Mouse (Mus musculus) MEL (cell line): ENCODE data around the gene Prrx2. TPM values are rescaled to one million over a fixed set of nuclear protein-coding genes. Genes with fewer than 3 reads are reported as not detected.

Source experiments
- DNase-seq: peaks from one replicate; pipeline ENCODE4 v3.0.0; 2011; ENCODE audit warnings: low read depth, low spot score
- H3K27ac ChIP-seq: 2 replicates; pipeline ENCODE4 v1.5.1; 2012; ENCODE audit warnings: low read depth, mild to moderate bottlenecking, control low read depth, low read length, moderate library complexity; ENCODE audit not compliant: control insufficient read depth
- H3K27me3 ChIP-seq, 2 experiments: fragments of 150-350 bp in 1 of 2; sonication (generic) in 1 of 2; 2 replicates each; pipeline ENCODE4 v1.6.1; 2012; ENCODE audit warnings: low read length in 2 of 2, mild to moderate bottlenecking in 2 of 2, improper control_type of control experiment in 1 of 2, moderate library complexity in 1 of 2; ENCODE audit not compliant: insufficient read depth in 2 of 2, control insufficient read depth in 1 of 2
- H3K36me3 ChIP-seq, 2 experiments: 2 replicates each; pipeline ENCODE4 v1.6.1; 2012 to 2014; ENCODE audit warnings: low read length in 2 of 2, improper control_type of control experiment in 1 of 2, inconsistent platforms in 1 of 2, mild to moderate bottlenecking in 1 of 2; ENCODE audit not compliant: insufficient read depth in 2 of 2, control insufficient read depth in 1 of 2
- H3K4me1 ChIP-seq, 2 experiments: fragments of 150-350 bp in 1 of 2; sonication (generic) in 1 of 2; 2 replicates each; pipeline ENCODE4 v1.6.1; 2012; ENCODE audit warnings: low read length in 2 of 2, improper control_type of control experiment in 1 of 2, mild to moderate bottlenecking in 1 of 2; ENCODE audit not compliant: insufficient read depth in 2 of 2, control insufficient read depth in 1 of 2
- H3K4me3 ChIP-seq, 2 experiments: fragments of 150-350 bp in 1 of 2; sonication (generic) in 1 of 2; 2 replicates each; pipeline ENCODE4 v1.5.1; 2012; ENCODE audit warnings: low read depth in 2 of 2, low read length in 2 of 2, mild to moderate bottlenecking in 2 of 2, moderate library complexity in 2 of 2, control low read depth in 1 of 2, improper control_type of control experiment in 1 of 2; ENCODE audit not compliant: control insufficient read depth in 1 of 2, insufficient read depth in 1 of 2
- H3K79me2 ChIP-seq: 2 replicates; pipeline ENCODE4 v1.6.1; 2012; ENCODE audit warnings: mild to moderate bottlenecking, low read length, moderate library complexity; ENCODE audit not compliant: control insufficient read depth, poor library complexity, insufficient read depth
- H3K9ac ChIP-seq: 2 replicates; pipeline ENCODE4 v1.6.1; 2012; ENCODE audit warnings: low read depth, mild to moderate bottlenecking, control low read depth, low read length, moderate library complexity; ENCODE audit not compliant: control insufficient read depth, poor library complexity, severe bottlenecking
- H3K9me3 ChIP-seq: fragments of 150-350 bp; sonication (generic); replicated peaks from 2 replicates; pipeline ENCODE4 v1.6.1; 2012; ENCODE audit warnings: mild to moderate bottlenecking, low read length, improper control_type of control experiment, moderate library complexity; ENCODE audit not compliant: insufficient read depth
- BHLHE40 ChIP-seq: IDR thresholded peaks from 2 replicates; pipeline ENCODE4 v1.6.1; 2012; ENCODE audit warnings: low read depth, mild to moderate bottlenecking, inconsistent platforms, low read length, improper control_type of control experiment, borderline replicate concordance
- CHD2 ChIP-seq: IDR thresholded peaks from 2 replicates; pipeline ENCODE4 v1.6.1; 2011; ENCODE audit warnings: low read length, improper control_type of control experiment
- CTCF ChIP-seq, 3 experiments: IDR thresholded peaks in 2 of 3; conservative IDR thresholded peaks in 1 of 3; 2 replicates each; pipeline ENCODE4 v1.5.1; 2011 to 2012; ENCODE audit warnings: low read length in 3 of 3, low read depth in 2 of 3, mild to moderate bottlenecking in 2 of 3, improper control_type of control experiment in 1 of 3, inconsistent platforms in 1 of 3, mixed read lengths in 1 of 3, moderate library complexity in 1 of 3; ENCODE audit not compliant: control insufficient read depth in 1 of 3, insufficient read depth in 1 of 3, poor library complexity in 1 of 3, severe bottlenecking in 1 of 3
- E2F4 ChIP-seq: IDR thresholded peaks from 2 replicates; pipeline ENCODE4 v1.6.1; 2011; ENCODE audit warnings: low read depth, low read length, improper control_type of control experiment, borderline replicate concordance
- ETS1 ChIP-seq: IDR thresholded peaks from 2 replicates; pipeline ENCODE4 v1.6.1; 2012; ENCODE audit warnings: low read depth, mild to moderate bottlenecking, inconsistent platforms, low read length, improper control_type of control experiment, moderate library complexity
- MAX ChIP-seq: IDR thresholded peaks from 2 replicates; pipeline ENCODE4 v1.6.1; 2011; ENCODE audit warnings: low read length, improper control_type of control experiment
- MEF2A ChIP-seq: IDR thresholded peaks from 2 replicates; pipeline ENCODE4 v1.6.1; 2014; ENCODE audit warnings: low read depth, mild to moderate bottlenecking, inconsistent platforms, low read length, improper control_type of control experiment; ENCODE audit not compliant: poor library complexity, insufficient replicate concordance, severe bottlenecking; ENCODE audit errors: extremely low read depth
- MYC ChIP-seq: IDR thresholded peaks from 2 replicates; pipeline ENCODE4 v1.6.1; 2011; ENCODE audit warnings: low read depth, mild to moderate bottlenecking, low read length, improper control_type of control experiment, moderate library complexity
- NRF1 ChIP-seq: IDR thresholded peaks from 2 replicates; pipeline ENCODE4 v1.6.1; 2014; ENCODE audit warnings: low read depth, mild to moderate bottlenecking, inconsistent platforms, low read length, improper control_type of control experiment, moderate library complexity; ENCODE audit not compliant: poor library complexity, insufficient read depth, severe bottlenecking
- POLR2AphosphoS2 ChIP-seq: IDR thresholded peaks from 2 replicates; pipeline ENCODE4 v1.6.1; 2011; ENCODE audit warnings: low read length, improper control_type of control experiment
- SIN3A ChIP-seq: IDR thresholded peaks from 2 replicates; pipeline ENCODE4 v1.6.1; 2012; ENCODE audit warnings: low read length, improper control_type of control experiment, inconsistent platforms
- SMC3 ChIP-seq: IDR thresholded peaks from 2 replicates; pipeline ENCODE4 v1.6.1; 2011; ENCODE audit warnings: low read depth, low read length, improper control_type of control experiment
- TAL1 ChIP-seq: IDR thresholded peaks from 2 replicates; pipeline ENCODE4 v1.6.1; 2012; ENCODE audit warnings: mild to moderate bottlenecking, inconsistent platforms, low read length, moderate library complexity, mixed read lengths
- TBP ChIP-seq: IDR thresholded peaks from 2 replicates; pipeline ENCODE4 v1.8.0; 2011; ENCODE audit warnings: low read depth, low read length, improper control_type of control experiment
- TCF12 ChIP-seq: IDR thresholded peaks from 2 replicates; pipeline ENCODE4 v1.6.1; 2014; ENCODE audit warnings: low read depth, mild to moderate bottlenecking, inconsistent platforms, low read length, improper control_type of control experiment, moderate library complexity
- UBTF ChIP-seq: IDR thresholded peaks from 2 replicates; pipeline ENCODE4 v1.6.1; 2012; ENCODE audit warnings: low read depth, mild to moderate bottlenecking, inconsistent platforms, low read length, improper control_type of control experiment, moderate library complexity, borderline replicate concordance; ENCODE audit not compliant: insufficient read depth
- USF2 ChIP-seq, 2 experiments: IDR thresholded peaks; 2 replicates each; pipeline ENCODE4 v1.6.1; 2011 to 2012; ENCODE audit warnings: improper control_type of control experiment in 2 of 2, low read length in 2 of 2, borderline replicate concordance in 1 of 2, inconsistent platforms in 1 of 2, low read depth in 1 of 2, mild to moderate bottlenecking in 1 of 2; ENCODE audit not compliant: insufficient read depth in 1 of 2
- ZC3H11A ChIP-seq: IDR thresholded peaks from 2 replicates; pipeline ENCODE4 v1.6.1; 2012; ENCODE audit warnings: low read depth, mild to moderate bottlenecking, inconsistent platforms, low read length, improper control_type of control experiment
- ZKSCAN1 ChIP-seq: IDR thresholded peaks from 2 replicates; pipeline ENCODE4 v1.6.1; 2012; ENCODE audit warnings: low read depth, mild to moderate bottlenecking, inconsistent platforms, low read length, improper control_type of control experiment, moderate library complexity
- polyA plus RNA-seq, 2 experiments: library from polyadenylated mRNA; stranded (reverse) in 1 of 2; unstranded in 1 of 2; fragments of >175 nt in 1 of 2; fragments of >200 nt in 1 of 2; gene quantifications; 2 replicates each; pipeline versions ENCODE4 v1.2.1 to v1.2.4; 2012; ENCODE audit warnings: low replicate concordance in 2 of 2, low read depth in 1 of 2; ENCODE audit not compliant: insufficient read length in 2 of 2, insufficient read depth in 1 of 2, missing spikeins in 1 of 2
- total RNA-seq: library from RNA; depleted of rRNA; stranded (reverse); fragments of 300-350 nt; gene quantifications from 2 replicates; pipeline ENCODE4 v1.2.3, GENCODE M21; 2012

Prrx2 gene
- total and polyA plus RNA-seq, 3 experiments = not detected

- Histone ChIP-seq H3K79me2 (peaks cover 15% of the 10 kb centered on the region), H3K4me3 (no peak overlapping the region), H3K36me3 (peaks cover 2 to 5% of the 10 kb centered on the region in 2 experiments; a peak in 3 of 4 replicates), H3K27ac (no peak overlapping the region), H3K4me1 (peaks cover 2 to 6% of the 10 kb centered on the region in 2 experiments; a peak in 2 of 4 replicates), H3K9ac (no peak overlapping the region), H3K27me3 (no peaks in the 10 kb centered on the region), H3K9me3 (no peaks in the 10 kb centered on the region)
- no peak for TF ChIP-seq CTCF (IDR thresholded peaks at IDR 0.05 in 2 of 3, conservative IDR thresholded peaks at IDR 0.05 in 1 of 3; ENCODE audit: control insufficient read depth in 1 of 3, insufficient read depth in 1 of 3, low read depth in 2 of 3, low read length in 3 of 3, poor library complexity in 1 of 3, severe bottlenecking in 1 of 3)
- no peak for TF ChIP-seq SIN3A
- TF ChIP-seq TCF12 = no peak
- TF ChIP-seq CHD2 = no peak
- TF ChIP-seq BHLHE40 = no peak
- TF ChIP-seq MEF2A = no peak
- no peak for TF ChIP-seq ETS1
- no peak for TF ChIP-seq TAL1
- TF ChIP-seq MAX = no peak
- no peak for TF ChIP-seq ZKSCAN1
- TF ChIP-seq TBP = no peak
- TF ChIP-seq USF2 (IDR thresholded peaks at IDR 0.05; ENCODE audit: borderline replicate concordance in 1 of 2, insufficient read depth in 1 of 2, low read depth in 1 of 2, low read length in 2 of 2) = no peak
- TF ChIP-seq ZC3H11A = no peak
- TF ChIP-seq SMC3 = no peak
- no peak for TF ChIP-seq E2F4
- TF ChIP-seq UBTF = no peak
- DNase-seq = no peak
Observed at GRCm38 (mm10) chr2:30822460-30822859, 12.3 kb upstream of the Prrx2 start.

GRCm38 (mm10) chr2:30823385-30824153 lies 11.2 kb upstream of the Prrx2 start:
- TF ChIP-seq NRF1 (no peak), POLR2AphosphoS2 (peak; percentile 63; the same call in 1 of the 2 replicates), MYC (no peak)
- TF ChIP-seq, all 39 proteins: peak for 1
- Histone ChIP-seq H3K79me2 (peaks cover 21% of the 10 kb centered on the region), H3K36me3 (peaks cover 2 to 7% of the 10 kb centered on the region in 2 experiments; a peak in 3 of 4 replicates), H3K27ac (no peak overlapping the region), H3K27me3 (no peaks in the 10 kb centered on the region), H3K9ac (no peak overlapping the region), H3K9me3 (no peaks in the 10 kb centered on the region), H3K4me1 (peaks cover 2 to 9% of the 10 kb centered on the region in 2 experiments; a peak in 3 of 4 replicates), H3K4me3 (no peak overlapping the region)
- no peak for DNase-seq
